Mouse (Mus musculus): Measurements from ENCODE around the gene Taf8. TPM values are rescaled to one million over a fixed set of nuclear protein-coding genes. Genes with fewer than 3 reads are reported as not detected.

Gene Taf8
- polyA plus RNA-seq, 1 experiment, result 26.5 TPM

DNA sequence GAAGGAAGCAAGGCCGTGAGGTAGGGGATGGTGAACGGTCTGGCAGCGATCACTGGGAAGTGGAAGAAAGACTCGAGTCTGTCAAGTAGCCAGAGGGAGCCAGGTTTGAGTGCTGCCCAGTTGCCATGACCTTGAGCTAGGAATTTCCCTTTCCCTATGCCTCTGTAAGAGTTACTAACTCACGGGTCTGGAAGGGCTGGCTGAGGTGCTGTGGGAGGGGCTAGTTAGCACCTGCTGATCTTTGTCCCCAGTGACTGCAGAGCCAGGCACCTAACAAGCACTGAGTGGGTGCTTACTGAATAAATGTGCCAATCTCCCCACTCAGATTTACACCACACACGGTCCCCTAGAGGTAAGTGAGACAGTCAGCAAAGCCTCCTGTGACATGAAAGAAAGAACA, 8.4 kb downstream of the Taf8 start:
- H3K36me3 ChIP-seq (ENCODE audit: control insufficient read depth, insufficient read depth, low read length), result peaks cover 68% of the 10 kb centered on the region
- H3K27me3 ChIP-seq (ENCODE audit: control insufficient read depth, insufficient read depth, low read length), result no peaks in the 10 kb centered on the region
- TF ChIP-seq POLR2A (IDR thresholded peaks at IDR 0.05; ENCODE audit: low read depth, low read length) (no peak), CTCF (IDR thresholded peaks at IDR 0.05; ENCODE audit: extremely low read depth, insufficient read depth, insufficient read length, insufficient replicate concordance) (no peak)
- no peak overlapping the region for H3K27ac ChIP-seq (ENCODE audit: insufficient read depth, low read length)
- no peak overlapping the region for H3K4me3 ChIP-seq (ENCODE audit: extremely low read depth, insufficient read depth, insufficient read length)
- no peaks in the 10 kb centered on the region for H3K4me1 ChIP-seq (ENCODE audit: control insufficient read depth, insufficient read depth, insufficient read length)
- WGBS, result 92% methylated on average over 6 of the region's 6 CpGs
- no peak for DNase-seq (ENCODE audit: low read depth in 1 of 2, low spot score in 2 of 2)

DNA sequence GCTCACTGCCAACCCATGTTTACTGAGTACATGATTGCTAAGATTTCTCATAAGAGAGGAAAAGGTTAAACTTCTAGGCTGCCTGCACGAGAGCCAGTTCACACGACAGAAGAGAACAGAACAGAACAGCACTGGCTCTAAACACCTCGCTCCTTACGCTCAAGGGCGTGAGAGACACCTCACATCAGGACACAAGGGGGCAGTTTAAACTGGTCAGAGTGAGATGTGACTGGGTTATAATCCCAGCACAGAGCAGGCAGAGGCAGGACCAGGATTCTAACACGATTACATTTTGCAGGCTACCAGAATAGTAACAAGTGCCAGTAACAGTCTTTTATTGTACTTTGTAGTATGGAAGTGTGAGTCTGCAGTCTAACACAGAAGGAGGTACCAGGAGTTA, 9.4 kb downstream of the Taf8 start:
- Histone ChIP-seq H3K4me3 (ENCODE audit: extremely low read depth, insufficient read depth, insufficient read length) (no peak overlapping the region), H3K36me3 (ENCODE audit: control insufficient read depth, insufficient read depth, low read length) (peaks cover 64% of the 10 kb centered on the region), H3K27me3 (ENCODE audit: control insufficient read depth, insufficient read depth, low read length) (no peaks in the 10 kb centered on the region), H3K4me1 (ENCODE audit: control insufficient read depth, insufficient read depth, insufficient read length) (no peaks in the 10 kb centered on the region), H3K27ac (ENCODE audit: insufficient read depth, low read length) (no peak overlapping the region)
- DNase-seq (ENCODE audit: low read depth in 1 of 2, low spot score in 2 of 2), result no peak
- WGBS, result 86% methylated on average over 6 of the region's 6 CpGs
- no peak for TF ChIP-seq CTCF (IDR thresholded peaks at IDR 0.05; ENCODE audit: extremely low read depth, insufficient read depth, insufficient read length, insufficient replicate concordance)
- TF ChIP-seq POLR2A (IDR thresholded peaks at IDR 0.05; ENCODE audit: low read depth, low read length), result no peak

DNA sequence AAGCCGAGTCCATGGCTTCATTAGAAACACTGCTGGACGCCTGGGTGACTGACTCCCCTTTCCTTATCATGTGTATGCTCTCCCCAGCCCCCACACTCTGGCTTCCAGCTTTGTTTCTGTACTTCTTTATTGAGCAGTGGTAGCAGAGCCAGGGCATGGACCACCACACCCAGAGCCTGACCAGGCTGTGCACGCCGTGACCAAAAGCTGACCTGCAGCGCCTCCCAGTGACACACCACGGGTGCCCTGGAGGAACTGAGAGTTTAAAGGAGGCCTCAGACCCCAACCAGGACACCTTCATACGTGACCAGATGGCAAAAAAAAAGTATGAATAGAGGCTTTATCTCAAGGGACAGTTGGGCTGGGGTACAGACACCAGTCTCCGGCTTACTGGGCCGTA, 11.3 kb downstream of the Taf8 start:
- H3K27ac ChIP-seq (ENCODE audit: insufficient read depth, low read length), result no peak overlapping the region
- peaks cover 53% of the 10 kb centered on the region for H3K36me3 ChIP-seq (ENCODE audit: control insufficient read depth, insufficient read depth, low read length)
- peaks cover 7% of the 10 kb centered on the region for H3K4me1 ChIP-seq (ENCODE audit: control insufficient read depth, insufficient read depth, insufficient read length)
- 89% methylated on average over 9 of the region's 9 CpGs for WGBS
- H3K4me3 ChIP-seq (ENCODE audit: extremely low read depth, insufficient read depth, insufficient read length), result no peak overlapping the region
- TF ChIP-seq CTCF (IDR thresholded peaks at IDR 0.05; ENCODE audit: extremely low read depth, insufficient read depth, insufficient read length, insufficient replicate concordance) (no peak), POLR2A (IDR thresholded peaks at IDR 0.05; ENCODE audit: low read depth, low read length) (no peak)
- no peaks in the 10 kb centered on the region for H3K27me3 ChIP-seq (ENCODE audit: control insufficient read depth, insufficient read depth, low read length)
- no peak for DNase-seq (ENCODE audit: low read depth in 1 of 2, low spot score in 2 of 2)

DNA sequence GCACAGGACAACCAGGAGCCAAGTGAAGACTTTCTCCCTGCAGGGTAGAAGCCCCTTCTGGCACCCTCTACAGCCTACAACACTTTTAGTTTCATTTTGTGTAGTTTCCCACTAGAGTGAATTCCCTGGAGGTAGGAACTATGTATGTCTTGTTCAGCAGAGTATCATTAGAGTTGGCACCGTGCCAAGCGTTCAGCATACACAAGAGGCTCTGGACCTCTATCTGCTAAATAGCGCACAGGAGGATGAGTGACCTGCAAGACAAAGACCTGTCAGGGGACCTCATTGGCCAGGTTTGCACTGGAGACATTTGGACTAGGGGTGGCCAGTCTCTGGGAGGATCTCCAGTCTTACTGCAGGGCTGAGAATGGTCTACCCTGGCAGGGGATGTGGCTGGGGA, 16.3 kb downstream of the Taf8 start:
- peaks cover 7% of the 10 kb centered on the region for H3K4me1 ChIP-seq (ENCODE audit: control insufficient read depth, insufficient read depth, insufficient read length)
- H3K27me3 ChIP-seq (ENCODE audit: control insufficient read depth, insufficient read depth, low read length), result no peaks in the 10 kb centered on the region
- WGBS, result 80% methylated on average over 3 of the region's 3 CpGs
- H3K36me3 ChIP-seq (ENCODE audit: control insufficient read depth, insufficient read depth, low read length), result peaks cover 17% of the 10 kb centered on the region
- TF ChIP-seq CTCF (IDR thresholded peaks at IDR 0.05; ENCODE audit: extremely low read depth, insufficient read depth, insufficient read length, insufficient replicate concordance), result no peak
- no peak for TF ChIP-seq POLR2A (IDR thresholded peaks at IDR 0.05; ENCODE audit: low read depth, low read length)
- no peak overlapping the region for H3K4me3 ChIP-seq (ENCODE audit: extremely low read depth, insufficient read depth, insufficient read length)
- H3K27ac ChIP-seq (ENCODE audit: insufficient read depth, low read length), result no peak overlapping the region
- no peak for DNase-seq (ENCODE audit: low read depth in 1 of 2, low spot score in 2 of 2)

DNA sequence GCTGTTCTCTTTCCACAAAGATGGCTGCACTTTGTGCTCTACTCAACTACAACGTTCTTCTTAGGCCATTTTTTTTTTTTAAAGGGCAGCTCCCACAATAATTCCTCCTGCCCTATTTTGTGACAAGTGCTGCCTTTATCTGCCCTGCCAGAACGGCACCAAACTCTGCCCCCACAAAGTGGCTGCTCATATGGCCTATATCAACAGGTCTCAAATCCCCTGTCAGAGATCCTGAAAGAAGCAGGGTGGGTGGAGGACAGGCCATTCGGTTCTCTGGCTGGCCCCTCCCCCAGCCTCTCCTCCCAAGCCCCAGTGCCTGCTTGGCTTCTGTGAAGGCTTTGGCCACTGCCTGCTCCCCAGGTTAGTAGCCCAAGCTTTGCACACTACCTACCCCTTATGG, 17.1 kb downstream of the Taf8 start:
- H3K36me3 ChIP-seq (ENCODE audit: control insufficient read depth, insufficient read depth, low read length), result peaks cover 13% of the 10 kb centered on the region

DNA sequence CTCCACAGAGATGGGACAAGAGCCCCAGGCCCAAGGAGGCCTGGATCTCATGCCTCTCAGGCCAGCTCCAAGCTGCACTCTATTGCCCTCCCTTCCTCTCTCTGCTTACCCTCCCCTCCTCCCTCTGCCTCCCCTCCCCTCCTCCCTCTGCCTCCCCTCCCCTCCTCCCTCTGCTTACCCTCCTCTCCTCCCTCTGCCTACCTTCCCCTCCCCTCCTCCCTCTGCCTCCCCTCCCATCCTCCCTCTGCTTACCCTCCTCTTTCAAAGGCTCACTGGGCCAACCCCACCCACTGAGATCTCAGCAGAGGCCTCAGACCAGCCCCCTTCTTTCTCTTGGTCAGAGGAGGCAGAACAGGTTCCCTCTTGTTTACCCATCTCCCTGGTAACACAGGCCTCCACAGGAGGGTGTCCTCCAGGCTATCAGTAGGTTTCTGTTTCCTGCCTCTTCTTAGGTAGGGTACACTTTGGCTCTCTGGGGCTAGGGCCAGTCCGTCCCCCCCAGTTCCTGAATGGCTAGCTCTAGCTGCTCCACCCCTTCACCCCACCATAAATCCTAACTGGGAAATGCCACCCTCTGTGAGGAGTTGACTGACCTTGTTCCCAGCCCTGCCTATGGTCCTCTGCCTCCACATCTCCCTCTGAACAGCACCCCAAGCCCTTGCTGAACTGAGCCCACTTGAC, 17.7 kb downstream of the Taf8 start:
- 59% methylated on average over 1 of the region's 1 CpGs for WGBS
- Histone ChIP-seq H3K4me1 (ENCODE audit: control insufficient read depth, insufficient read depth, insufficient read length) (peaks cover 7% of the 10 kb centered on the region), H3K4me3 (ENCODE audit: extremely low read depth, insufficient read depth, insufficient read length) (no peak overlapping the region), H3K36me3 (ENCODE audit: control insufficient read depth, insufficient read depth, low read length) (peaks cover 8% of the 10 kb centered on the region), H3K27ac (ENCODE audit: insufficient read depth, low read length) (no peak overlapping the region), H3K27me3 (ENCODE audit: control insufficient read depth, insufficient read depth, low read length) (no peaks in the 10 kb centered on the region)
- no peak for DNase-seq (ENCODE audit: low read depth in 1 of 2, low spot score in 2 of 2)
- no peak for TF ChIP-seq CTCF (IDR thresholded peaks at IDR 0.05; ENCODE audit: extremely low read depth, insufficient read depth, insufficient read length, insufficient replicate concordance)
- TF ChIP-seq POLR2A (IDR thresholded peaks at IDR 0.05; ENCODE audit: low read depth, low read length), result no peak

More for the DNA sequence above, 17.1 kb downstream of the Taf8 start:
- Histone ChIP-seq H3K4me1 (ENCODE audit: control insufficient read depth, insufficient read depth, insufficient read length) (peaks cover 7% of the 10 kb centered on the region), H3K27me3 (ENCODE audit: control insufficient read depth, insufficient read depth, low read length) (no peaks in the 10 kb centered on the region), H3K27ac (ENCODE audit: insufficient read depth, low read length) (no peak overlapping the region), H3K4me3 (ENCODE audit: extremely low read depth, insufficient read depth, insufficient read length) (no peak overlapping the region)
- TF ChIP-seq POLR2A (IDR thresholded peaks at IDR 0.05; ENCODE audit: low read depth, low read length) (no peak), CTCF (IDR thresholded peaks at IDR 0.05; ENCODE audit: extremely low read depth, insufficient read depth, insufficient read length, insufficient replicate concordance) (no peak)
- WGBS, result 41% methylated on average over 3 of the region's 3 CpGs
- no peak for DNase-seq (ENCODE audit: low read depth in 1 of 2, low spot score in 2 of 2)

DNA sequence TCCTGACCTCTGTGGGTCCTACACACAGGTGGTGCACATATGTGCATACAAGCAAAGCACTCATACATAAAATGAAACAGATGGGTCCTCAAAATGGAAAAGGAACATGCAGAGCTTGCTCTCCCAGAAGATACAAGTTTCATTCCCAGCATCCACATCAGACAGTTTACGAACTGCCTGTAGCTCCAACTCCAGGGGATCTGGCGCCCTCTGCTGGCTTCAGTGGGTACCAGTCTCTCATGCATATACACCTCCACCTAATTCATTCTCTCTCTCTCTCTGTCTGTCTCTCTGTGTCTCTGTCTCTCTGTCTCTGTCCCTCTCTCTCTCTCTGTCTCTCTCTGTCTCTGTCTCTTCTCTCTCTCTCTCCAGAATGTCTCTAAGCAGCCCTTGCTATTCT, 19.7 kb downstream of the Taf8 start:
- peaks cover 7% of the 10 kb centered on the region for H3K4me1 ChIP-seq (ENCODE audit: control insufficient read depth, insufficient read depth, insufficient read length)
- WGBS, result 45% methylated on average over 2 of the region's 2 CpGs
- DNase-seq (ENCODE audit: low read depth in 1 of 2, low spot score in 2 of 2), result peak in 1 of 2 experiments; percentile 38
- H3K27ac ChIP-seq (ENCODE audit: insufficient read depth, low read length), result no peak overlapping the region
- no peak for TF ChIP-seq POLR2A (IDR thresholded peaks at IDR 0.05; ENCODE audit: low read depth, low read length)
- TF ChIP-seq CTCF (IDR thresholded peaks at IDR 0.05; ENCODE audit: extremely low read depth, insufficient read depth, insufficient read length, insufficient replicate concordance), result peak; percentile 53; the same call in 1 of the 2 replicates
- no peak overlapping the region for H3K4me3 ChIP-seq (ENCODE audit: extremely low read depth, insufficient read depth, insufficient read length)
- H3K27me3 ChIP-seq (ENCODE audit: control insufficient read depth, insufficient read depth, low read length), result no peaks in the 10 kb centered on the region
- no peaks in the 10 kb centered on the region for H3K36me3 ChIP-seq (ENCODE audit: control insufficient read depth, insufficient read depth, low read length)

All from spleen, adult 2 months (tissue).